In the genomic region with DNA sequence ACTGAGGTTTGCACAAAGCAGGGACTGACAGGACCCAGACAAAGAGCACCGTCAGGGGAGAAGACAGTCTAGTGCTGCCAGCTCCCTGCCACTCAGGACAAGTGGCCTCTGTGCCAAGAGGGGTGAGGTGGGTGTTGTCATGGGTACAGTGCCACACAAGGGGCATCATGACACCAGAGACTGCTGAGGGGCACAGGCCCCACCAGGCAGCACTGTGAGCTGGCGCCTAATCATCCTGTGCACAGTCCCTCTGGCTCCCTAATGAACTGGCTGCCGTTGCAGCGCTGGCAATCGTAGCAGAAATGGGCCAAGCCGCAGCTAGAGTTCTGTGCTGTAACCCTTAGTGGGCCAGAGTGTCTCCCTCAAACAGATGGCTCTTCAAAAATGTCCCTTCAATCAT, we compare ENCODE assay signal across 9 mouse cellular contexts. TPM values are rescaled to one million over a fixed set of nuclear protein-coding genes. Genes with fewer than 3 reads are reported as not detected.
A peak's percentile ranks its signal among the peaks of the same experiment; 100 is the strongest.
DNase-seq lines count a peak whose midpoint lies in the region; ATAC-seq and TF ChIP-seq lines count a peak whose summit lies in the region.
"Had no signal": no experiment of that assay in that cellular context is flagged by ENCODE, and none has a peak within 500 bp of the region (broad histone marks: within the 10 kb centered on the region; RNA-seq: fewer than 3 reads in every experiment).

No protein-coding gene starts in this region.

- H3K36me3 ChIP-seq in midbrain, embryonic 14.5 days (ENCODE audit: control insufficient read depth, insufficient read depth, low read length), result peaks cover 96% of the 10 kb centered on the region
- peaks cover 13% of the 10 kb centered on the region; the same call in 1 of the 2 replicates for H3K36me3 ChIP-seq in midbrain, embryonic 11.5 days (ENCODE audit: control insufficient read depth, insufficient read depth, low read length)
- H3K36me3 ChIP-seq in forebrain, embryonic 16.5 days (ENCODE audit: control insufficient read depth, insufficient read depth), result peaks cover 13% of the 10 kb centered on the region
- H3K36me3 ChIP-seq in stomach, postnatal 0 days (ENCODE audit: control insufficient read depth, insufficient read depth, low read length), result peaks cover 24% of the 10 kb centered on the region; the same call in 1 of the 2 replicates

- ATAC-seq in frontal cortex, adult (ENCODE audit: low TSS enrichment), result peak; percentile 53
- ATAC-seq in midbrain, embryonic 14.5 days (ENCODE audit: low FRiP score, low TSS enrichment), result peak; percentile 49
- ATAC-seq in midbrain, embryonic 11.5 days (ENCODE audit: low FRiP score), result no peak
- ATAC-seq in forebrain, embryonic 16.5 days, result peak; percentile 88
- no peak for ATAC-seq in stomach, postnatal 0 days (ENCODE audit: low FRiP score, low TSS enrichment)

- no peak for DNase-seq in frontal cortex, adult 2 months (ENCODE audit: extremely low spot score in 1 of 2, low spot score in 1 of 2)
- DNase-seq in midbrain, embryonic 14.5 days, result peak; percentile 46
- no peak for DNase-seq in midbrain, embryonic 11.5 days (ENCODE audit: low spot score, missing footprints)
- DNase-seq in stomach, postnatal 0 days (ENCODE audit: low spot score), result no peak
- DNase-seq in lung, postnatal 25 days (ENCODE audit: low spot score), result no peak

- H3K27me3 ChIP-seq in midbrain, embryonic 14.5 days (ENCODE audit: control insufficient read depth, insufficient read depth, low read length), result no peaks in the 10 kb centered on the region
- H3K27me3 ChIP-seq in midbrain, embryonic 11.5 days (ENCODE audit: control insufficient read depth, insufficient read depth, low read length), result no peaks in the 10 kb centered on the region
- no peaks in the 10 kb centered on the region for H3K27me3 ChIP-seq in forebrain, embryonic 16.5 days (replicated peaks; ENCODE audit: control insufficient read depth, insufficient read depth, low read length)
- H3K27me3 ChIP-seq in stomach, postnatal 0 days (ENCODE audit: control insufficient read depth, insufficient read depth, low read length), result no peaks in the 10 kb centered on the region

- H3K4me1 ChIP-seq in midbrain, embryonic 14.5 days (ENCODE audit: control insufficient read depth, insufficient read depth, low read length), result 0 out of 2 replicates have a peak, but pooled peaks cover 2% of the 10 kb centered on the region
- H3K4me1 ChIP-seq in midbrain, embryonic 11.5 days (ENCODE audit: control insufficient read depth, insufficient read depth, low read length), result 0 out of 2 replicates have a peak, but pooled peaks cover 3% of the 10 kb centered on the region
- H3K4me1 ChIP-seq in forebrain, embryonic 16.5 days (replicated peaks; ENCODE audit: control insufficient read depth, insufficient read depth, low read length), result peaks cover 25% of the 10 kb centered on the region
- H3K4me1 ChIP-seq in olfactory bulb, adult 2 months (ENCODE audit: control insufficient read depth, insufficient read depth, low read length), result peaks cover 38% of the 10 kb centered on the region
- no peaks in the 10 kb centered on the region for H3K4me1 ChIP-seq in stomach, postnatal 0 days (replicated peaks; ENCODE audit: control insufficient read depth, insufficient read depth)

- no peak overlapping the region for H3K4me3 ChIP-seq in midbrain, embryonic 14.5 days (replicated peaks; ENCODE audit: low read depth, low read length)
- H3K4me3 ChIP-seq in midbrain, embryonic 11.5 days (ENCODE audit: low read depth, low read length), result no peak overlapping the region
- no peak overlapping the region for H3K4me3 ChIP-seq in forebrain, embryonic 16.5 days (replicated peaks; ENCODE audit: low read length)
- no peak overlapping the region for H3K4me3 ChIP-seq in olfactory bulb, adult 2 months (ENCODE audit: insufficient read depth, low read depth, low read length)
- no peak overlapping the region for H3K4me3 ChIP-seq in stomach, postnatal 0 days (ENCODE audit: low read depth, low read length)
- H3K4me3 ChIP-seq: erythroblast, embryonic 14.5 days had no signal

- TF ChIP-seq EP300 in stomach, postnatal 0 days (optimal IDR thresholded peaks at IDR 0.05), result no peak

- no peak overlapping the region for H3K4me2 ChIP-seq in midbrain, embryonic 14.5 days (ENCODE audit: low read length)
- H3K4me2 ChIP-seq in midbrain, embryonic 11.5 days, result no peak overlapping the region
- no peak overlapping the region for H3K4me2 ChIP-seq in forebrain, embryonic 16.5 days (ENCODE audit: low read length)
- no peak overlapping the region for H3K4me2 ChIP-seq in stomach, postnatal 0 days (replicated peaks; ENCODE audit: low read depth)

- no peak for TF ChIP-seq POLR2A in olfactory bulb, adult 2 months (IDR thresholded peaks at IDR 0.05; ENCODE audit: insufficient read depth, low read depth, low read length)

- TF ChIP-seq CTCF in olfactory bulb, adult 2 months (IDR thresholded peaks at IDR 0.05; ENCODE audit: insufficient read depth, low read depth, low read length), result no peak
- TF ChIP-seq CTCF in stomach, postnatal 0 days (IDR thresholded peaks at IDR 0.05; ENCODE audit: low read depth), result no peak

- no peak overlapping the region for H3K9ac ChIP-seq in midbrain, embryonic 14.5 days (replicated peaks; ENCODE audit: low read length)
- H3K9ac ChIP-seq in midbrain, embryonic 11.5 days (ENCODE audit: low read length), result no peak overlapping the region
- peak overlapping the region; percentile 8; the same call in 1 of the 2 replicates for H3K9ac ChIP-seq in forebrain, embryonic 16.5 days (replicated peaks; ENCODE audit: low read depth, low read length)
- no peak overlapping the region for H3K9ac ChIP-seq in stomach, postnatal 0 days (ENCODE audit: low read length)

- H3K27ac ChIP-seq in midbrain, embryonic 14.5 days (replicated peaks; ENCODE audit: low read depth, low read length), result peak overlapping the region; percentile 37; the same call in 1 of the 2 replicates
- no peak overlapping the region for H3K27ac ChIP-seq in midbrain, embryonic 11.5 days (ENCODE audit: low read depth, low read length)
- H3K27ac ChIP-seq in forebrain, embryonic 16.5 days (ENCODE audit: low read length), result peak overlapping the region; percentile 53; the same call in 1 of the 2 replicates
- H3K27ac ChIP-seq in olfactory bulb, adult 2 months (ENCODE audit: insufficient read depth, low read depth, low read length), result peak overlapping the region; percentile 47
- no peak overlapping the region for H3K27ac ChIP-seq in stomach, postnatal 0 days (replicated peaks)

- 70% methylated on average over 6 of the region's 6 CpGs for WGBS in midbrain, embryonic 14.5 days
- 85% methylated on average over 6 of the region's 6 CpGs for WGBS in midbrain, embryonic 11.5 days
- WGBS in forebrain, embryonic 16.5 days, result 46% methylated on average over 6 of the region's 6 CpGs
- WGBS in olfactory bulb, adult 2 months, result 17% methylated on average over 6 of the region's 6 CpGs
- WGBS in stomach, postnatal 0 days, result 61% methylated on average over 6 of the region's 6 CpGs

- no peaks in the 10 kb centered on the region for H3K9me3 ChIP-seq in midbrain, embryonic 14.5 days (ENCODE audit: control insufficient read depth, low read length)
- H3K9me3 ChIP-seq in midbrain, embryonic 11.5 days (ENCODE audit: control insufficient read depth, low read length), result no peaks in the 10 kb centered on the region
- H3K9me3 ChIP-seq in forebrain, embryonic 16.5 days (ENCODE audit: control insufficient read depth, low read length), result no peaks in the 10 kb centered on the region
- no peaks in the 10 kb centered on the region for H3K9me3 ChIP-seq in stomach, postnatal 0 days (ENCODE audit: control insufficient read depth, low read length)

RNA-seq across cellular contexts. Expression of a gene that starts 54.4 kb away (rescaled TPM):
- polyA plus RNA-seq in frontal cortex, adult 2 months (2012; rRNA removed), result 43.8 and 49.9 TPM in 2 replicates
- 72.4 and 78.9 TPM in 2 replicates for polyA plus RNA-seq in midbrain, embryonic 14.5 days (2014; fragmentation: Nextera tagmentation; extraction: Ambion mirVana)
- 33.3 and 39.6 TPM in 2 replicates for polyA plus RNA-seq in midbrain, embryonic 11.5 days (2014; fragmentation: Nextera tagmentation; extraction: Ambion mirVana)
- 81.6 and 85.0 TPM in 2 replicates for polyA plus RNA-seq in forebrain, embryonic 16.5 days (2015; fragmentation: Nextera tagmentation; extraction: Ambion mirVana)
- not detected in 2 replicates for polyA plus RNA-seq in olfactory bulb, adult 2 months (2012; ENCODE audit: insufficient read depth, insufficient read length, low replicate concordance, missing spikeins)
- polyA plus RNA-seq in stomach, postnatal 0 days (2015; fragmentation: Nextera tagmentation; extraction: Ambion mirVana), result 13.5 and 15.0 TPM in 2 replicates

Comparison
In these comparisons a context has a peak if more than half of its experiments do, and no peak if none do; other contexts are left out.
1. ATAC-seq: peak in frontal cortex, adult (single experiment), midbrain, embryonic 14.5 days (single experiment) and forebrain, embryonic 16.5 days (single experiment); none in midbrain, embryonic 11.5 days (single experiment) and stomach, postnatal 0 days (single experiment).
2. H3K27ac ChIP-seq: peak in midbrain, embryonic 14.5 days (single experiment), forebrain, embryonic 16.5 days (single experiment) and olfactory bulb, adult 2 months (single experiment); none in midbrain, embryonic 11.5 days (single experiment) and stomach, postnatal 0 days (single experiment).
3. RNA of a gene that starts 54.4 kb away (polyA plus RNA-seq): 81.6 to 85.0 TPM in forebrain, embryonic 16.5 days, 72.4 to 78.9 TPM in midbrain, embryonic 14.5 days, 43.8 to 49.9 TPM in frontal cortex, adult 2 months, 33.3 to 39.6 TPM in midbrain, embryonic 11.5 days and 13.5 to 15.0 TPM in stomach, postnatal 0 days; not detected in olfactory bulb, adult 2 months; every median in the first group is over 10 times any median in the second.